Mouse (Mus musculus) G1E (cell line): ENCODE results near the gene Klhl13.

Source experiments
- CTCF ChIP-seq: IDR thresholded peaks from 2 replicates; pipeline ENCODE4 v1.5.1; 2012; ENCODE audit warnings: low read depth, low read length, inconsistent platforms, mixed read lengths
- GATA1 ChIP-seq: IDR thresholded peaks from 2 replicates; pipeline ENCODE4 v1.6.1; 2012; ENCODE audit warnings: borderline replicate concordance, low read length, inconsistent platforms, mixed read lengths
- POLR2AphosphoS5 ChIP-seq: IDR thresholded peaks from 2 replicates; pipeline ENCODE4 v1.6.1; 2012; ENCODE audit warnings: low read depth, low read length, inconsistent platforms; ENCODE audit not compliant: insufficient replicate concordance

GRCm38 (mm10) chrX:23328116-23328515, 36.8 kb downstream of the Klhl13 start:
- no peak for TF ChIP-seq CTCF
- TF ChIP-seq GATA1: no peak
- no peak for TF ChIP-seq POLR2AphosphoS5
